Mouse (Mus musculus): ENCODE results near the gene Ncoa6.
A peak's percentile ranks its signal among the peaks of the same experiment; 100 is the strongest.
"Not testable (repeated sequence)": the region's sequence is repeated elsewhere in the genome, so short reads cannot be mapped to it uniquely, and the experiment has no call there.

Gene Ncoa6

GRCm38 (mm10) chr2:155473570-155474088, at the start of gene Ncoa6:
TSS of gene Ncoa6 (minus strand) at chr2:155473894.
- peak; percentile 36 to 54 for DNase-seq (ENCODE audit: low spot score in 2 of 2)

- DNase-seq (ENCODE audit: low spot score in 2 of 2): peak in 1 of 2 experiments; percentile 16
These were observed 45.0 kb upstream of the Ncoa6 start for GRCm38 (mm10) chr2:155518531-155519270.

GRCm38 (mm10) chr2:155517455-155518423, 44.0 kb upstream of the Ncoa6 start, which contains the start of the genes Acss2 and Ggt7:
TSS of gene Acss2 (plus strand) at chr2:155517948.
TSS of gene Ggt7 (minus strand) at chr2:155518237.
- DNase-seq (ENCODE audit: low spot score in 2 of 2): peak; percentile 98 to 99

- DNase-seq (ENCODE audit: low spot score in 2 of 2): peak; percentile 48 to 49
These were observed 42.2 kb upstream of the Ncoa6 start for GRCm38 (mm10) chr2:155515941-155516340.

- DNase-seq (ENCODE audit: low spot score in 2 of 2): peak; percentile 85 to 86
These were observed 41.0 kb upstream of the Ncoa6 start for GRCm38 (mm10) chr2:155514666-155515065.

GRCm38 (mm10) chr2:155513543-155513942, 39.8 kb upstream of the Ncoa6 start:
- no peak for DNase-seq (ENCODE audit: low spot score in 2 of 2)

GRCm38 (mm10) chr2:155512479-155512878, 38.8 kb upstream of the Ncoa6 start:
- peak; percentile 49 to 60 for DNase-seq (ENCODE audit: low spot score in 2 of 2)

- no peak for DNase-seq (ENCODE audit: low spot score in 2 of 2)
These were observed 34.2 kb upstream of the Ncoa6 start for GRCm38 (mm10) chr2:155507721-155508470.

- DNase-seq (ENCODE audit: low spot score in 2 of 2): no peak
These were observed 32.1 kb upstream of the Ncoa6 start for GRCm38 (mm10) chr2:155505811-155506210.

GRCm38 (mm10) chr2:155504440-155505355, 31.0 kb upstream of the Ncoa6 start:
- no peak for DNase-seq (ENCODE audit: low spot score in 2 of 2)

GRCm38 (mm10) chr2:155502596-155502995, 28.9 kb upstream of the Ncoa6 start:
- no peak for DNase-seq (ENCODE audit: low spot score in 2 of 2)

GRCm38 (mm10) chr2:155490998-155491397, 17.3 kb upstream of the Ncoa6 start:
- no peak for DNase-seq (ENCODE audit: low spot score in 2 of 2)

- DNase-seq (ENCODE audit: low spot score in 2 of 2): peak; percentile 51 to 70
These were observed 8.3 kb upstream of the Ncoa6 start for GRCm38 (mm10) chr2:155482021-155482420.

- DNase-seq (ENCODE audit: low spot score in 2 of 2): peak; percentile 5 to 10
These were observed 774 bp downstream of the Ncoa6 start for GRCm38 (mm10) chr2:155472671-155473569.

- DNase-seq (ENCODE audit: low spot score in 2 of 2): no peak
These were observed 6.8 kb downstream of the Ncoa6 start for GRCm38 (mm10) chr2:155466861-155467260.

- no peak for DNase-seq (ENCODE audit: low spot score in 2 of 2)
These were observed 20.1 kb downstream of the Ncoa6 start for GRCm38 (mm10) chr2:155453591-155453990.

- no peak for DNase-seq (ENCODE audit: low spot score in 2 of 2)
These were observed 22.4 kb downstream of the Ncoa6 start for GRCm38 (mm10) chr2:155451256-155451655.

GRCm38 (mm10) chr2:155447906-155448305, 25.8 kb downstream of the Ncoa6 start:
- DNase-seq (ENCODE audit: low spot score in 2 of 2): not testable (repeated sequence)

GRCm38 (mm10) chr2:155443446-155443845, 30.2 kb downstream of the Ncoa6 start:
- no peak for DNase-seq (ENCODE audit: low spot score in 2 of 2)
